Mouse (Mus musculus): ENCODE results near the gene Akap6.
A peak's percentile ranks its signal among the peaks of the same experiment; 100 is the strongest.

Akap6 gene

DNA sequence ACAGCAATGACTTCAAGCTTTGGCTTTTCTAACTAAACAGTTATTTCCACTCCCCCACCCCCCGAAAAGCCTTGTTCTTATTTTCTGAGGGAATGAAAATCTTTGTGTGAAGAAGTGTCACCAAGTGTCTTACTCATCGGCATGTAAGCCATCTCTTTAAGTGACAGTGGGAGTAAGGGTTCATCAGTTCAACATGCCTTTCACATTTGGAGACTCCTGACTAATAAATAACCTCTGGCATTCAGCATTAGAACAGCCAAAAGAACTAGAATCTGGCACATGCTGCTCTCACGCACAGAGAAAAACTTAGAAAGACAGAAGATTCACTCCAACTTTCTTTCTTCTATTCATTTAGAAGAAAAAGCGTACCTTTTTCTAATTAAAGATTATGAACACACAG lies 226.3 kb downstream of the Akap6 start:
- DNase-seq, result no peak

DNA sequence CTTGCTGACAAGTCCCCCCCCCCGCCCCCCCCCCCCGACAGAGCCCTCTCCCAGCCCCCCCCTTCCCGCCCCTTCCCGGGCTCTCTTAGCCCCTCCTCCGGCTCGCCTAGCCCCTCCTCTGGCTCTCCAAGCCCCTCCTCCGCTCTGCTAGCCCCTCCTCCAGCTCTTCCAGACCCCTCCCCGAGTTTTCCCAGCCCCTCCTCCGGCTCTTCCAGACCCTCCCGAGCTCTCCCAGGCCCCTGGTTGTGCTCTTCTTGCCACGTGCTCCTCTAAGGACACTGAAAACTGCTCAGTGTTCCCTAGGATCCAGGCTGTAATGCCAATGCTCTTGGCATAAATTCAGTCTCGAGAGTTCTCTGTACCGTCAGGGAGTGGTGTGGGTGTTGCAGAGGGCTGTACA lies 234.6 kb downstream of the Akap6 start:
- DNase-seq, result no peak

DNA sequence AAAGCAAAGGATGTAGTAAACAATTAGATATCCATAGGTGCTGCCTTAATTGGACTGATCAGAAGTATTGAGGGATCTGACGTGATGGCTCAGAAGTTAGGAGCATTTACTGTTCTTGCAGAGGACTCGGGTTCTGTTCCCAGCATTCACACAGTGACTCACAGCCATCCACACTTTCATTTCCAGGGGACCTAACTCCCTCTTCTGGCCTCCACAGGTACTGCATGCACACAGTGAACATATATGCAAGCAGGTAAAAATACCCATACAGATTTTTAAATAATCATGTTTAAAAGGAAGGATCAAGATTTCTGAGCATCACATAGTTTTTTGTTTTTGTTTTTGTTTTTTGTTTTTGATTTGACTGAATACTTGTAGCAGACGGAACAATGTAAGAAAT lies 235.8 kb downstream of the Akap6 start:
- DNase-seq, result no peak

DNA sequence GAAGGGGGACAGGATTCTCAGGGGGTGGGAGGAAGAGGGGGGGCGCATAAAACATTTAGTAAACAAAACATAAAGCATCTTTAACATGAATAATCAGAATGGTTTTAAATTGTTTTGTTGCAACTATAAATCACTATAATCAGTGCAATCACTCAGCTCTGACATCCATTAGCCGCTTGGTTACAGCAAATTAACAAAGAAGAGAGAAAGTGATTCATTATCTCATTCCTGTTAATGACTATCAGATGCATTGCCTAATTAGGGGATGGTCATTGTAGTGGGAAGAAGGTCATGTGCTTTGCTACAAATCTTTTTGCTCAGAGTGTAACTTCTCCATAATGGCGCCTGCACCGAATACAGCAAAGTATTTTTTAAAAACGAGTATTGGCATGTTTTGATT lies 239.6 kb downstream of the Akap6 start:
- DNase-seq, result no peak

DNA sequence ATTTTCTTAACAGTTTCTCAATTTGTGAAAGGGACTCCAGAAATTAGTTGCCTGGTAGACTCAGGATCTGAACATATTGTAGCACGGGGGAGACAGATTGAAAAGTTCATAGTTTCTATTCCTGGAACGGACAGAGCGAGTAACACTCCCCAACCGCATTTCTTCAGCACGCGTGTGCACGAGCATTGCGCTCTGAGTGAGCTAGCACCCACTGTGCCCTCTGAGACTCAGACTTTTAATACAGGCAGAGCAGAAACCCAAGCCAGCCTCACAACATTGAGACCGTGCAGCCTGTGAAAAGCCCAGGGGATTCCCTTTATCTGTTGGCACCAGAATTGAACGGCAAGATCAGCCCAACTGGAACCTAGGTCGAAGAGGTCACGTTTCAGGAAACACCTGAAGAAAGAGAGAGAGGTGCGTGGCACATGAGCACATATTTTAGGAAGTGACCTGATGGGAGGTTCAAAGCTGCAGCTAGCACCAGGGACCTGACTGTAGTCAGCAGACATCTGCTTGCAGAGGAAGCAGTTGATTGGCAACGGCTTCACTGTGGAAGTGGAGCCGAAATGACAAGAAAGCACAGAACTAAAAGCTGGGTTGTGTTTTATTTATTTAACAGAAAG lies 240.3 kb downstream of the Akap6 start:
- DNase-seq, result no peak

DNA sequence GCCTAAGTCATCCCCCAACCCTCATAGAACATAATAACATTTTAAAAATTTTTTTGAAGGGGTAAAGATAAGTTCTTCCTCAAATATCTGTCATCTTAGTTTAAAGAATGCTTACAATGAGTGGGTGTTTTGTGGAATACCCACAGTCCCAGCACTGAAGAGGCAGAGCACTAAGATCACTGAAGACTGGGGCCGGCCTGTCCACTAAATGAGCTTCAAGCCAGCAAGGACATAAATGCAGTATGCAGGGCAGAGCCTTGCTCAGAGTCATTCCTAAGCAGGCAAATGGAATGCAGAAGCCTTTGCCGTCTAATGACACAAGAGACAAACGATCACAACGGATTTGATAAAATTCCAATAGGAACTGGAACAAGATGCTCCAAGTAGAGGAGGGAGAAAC lies 242.8 kb downstream of the Akap6 start:
- DNase-seq, result no peak

DNA sequence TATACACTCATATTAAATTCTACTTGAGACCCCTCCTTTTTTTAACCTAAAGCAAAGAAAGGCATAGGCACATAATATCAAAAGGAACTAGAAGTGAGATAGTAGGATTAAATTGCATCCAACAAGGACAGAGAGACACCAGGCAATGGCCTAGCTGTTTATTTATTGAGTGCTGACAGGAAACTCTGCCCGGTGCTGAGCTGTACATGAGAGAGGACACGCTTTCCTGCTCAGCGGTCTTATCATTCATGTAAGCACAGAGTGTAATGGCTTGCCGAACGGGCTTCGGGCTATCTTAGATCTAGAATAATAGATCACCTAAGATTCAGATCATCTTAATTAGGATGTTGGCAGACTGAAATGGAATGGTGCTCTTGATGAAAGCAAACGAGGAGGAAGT lies 245.1 kb downstream of the Akap6 start:
- no peak for DNase-seq

DNA sequence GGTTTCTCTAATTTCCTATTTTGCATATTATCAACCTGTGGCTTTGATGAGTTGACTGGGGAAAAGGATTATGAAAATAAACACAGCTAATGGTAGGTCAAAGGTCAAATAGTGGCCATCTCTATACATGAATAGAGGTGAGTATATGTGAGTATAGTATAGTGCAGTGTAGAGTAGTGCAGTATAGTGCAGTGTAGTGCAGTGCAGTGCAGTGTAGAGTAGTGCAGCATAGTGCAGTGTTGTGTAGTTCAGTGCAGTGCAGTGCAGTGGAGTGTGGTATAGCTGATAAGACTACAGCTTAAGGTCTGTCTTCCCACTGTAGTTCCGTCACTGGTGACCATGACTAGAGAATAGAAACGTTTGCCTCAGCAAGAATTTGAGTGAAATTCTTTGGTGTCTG lies 245.8 kb downstream of the Akap6 start:
- DNase-seq, result no peak

DNA sequence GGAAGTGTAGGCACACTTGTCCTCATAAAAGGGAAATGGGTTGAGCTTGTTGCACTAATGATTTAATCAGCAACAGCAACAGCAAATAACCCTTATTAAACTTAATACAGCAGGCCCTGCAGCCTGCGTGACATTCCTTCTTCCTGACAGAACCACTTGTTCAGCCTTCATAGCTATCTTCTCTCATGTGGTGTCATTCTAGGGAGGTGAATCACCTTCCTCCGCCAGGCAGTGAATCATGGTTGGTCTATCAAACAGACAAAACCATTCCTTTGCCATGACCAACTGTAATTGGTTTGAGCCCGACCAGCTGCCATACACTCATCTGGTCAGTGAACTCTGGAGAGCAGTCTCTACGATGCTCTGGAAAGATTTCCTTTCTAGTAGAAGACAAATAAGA lies 251.5 kb downstream of the Akap6 start:
- no peak for DNase-seq

DNA sequence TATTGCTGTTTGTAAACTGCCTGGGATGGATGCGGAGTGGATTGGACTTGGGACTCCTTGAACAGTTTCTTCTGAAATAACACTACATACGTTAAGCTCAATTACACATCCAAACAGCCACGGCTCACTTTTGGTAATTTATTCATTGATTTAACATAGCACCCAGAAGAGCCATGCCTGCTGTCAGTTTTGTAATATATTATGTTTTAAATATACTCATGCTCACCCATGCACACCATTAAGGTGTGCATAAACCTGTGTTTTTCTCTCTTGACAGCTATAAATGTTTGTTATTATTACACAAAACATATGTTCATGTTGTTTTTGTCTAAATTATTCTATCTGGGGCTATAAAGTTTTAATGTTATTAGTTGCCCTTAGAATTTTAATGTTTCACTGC lies 258.4 kb downstream of the Akap6 start:
- DNase-seq, result no peak

DNA sequence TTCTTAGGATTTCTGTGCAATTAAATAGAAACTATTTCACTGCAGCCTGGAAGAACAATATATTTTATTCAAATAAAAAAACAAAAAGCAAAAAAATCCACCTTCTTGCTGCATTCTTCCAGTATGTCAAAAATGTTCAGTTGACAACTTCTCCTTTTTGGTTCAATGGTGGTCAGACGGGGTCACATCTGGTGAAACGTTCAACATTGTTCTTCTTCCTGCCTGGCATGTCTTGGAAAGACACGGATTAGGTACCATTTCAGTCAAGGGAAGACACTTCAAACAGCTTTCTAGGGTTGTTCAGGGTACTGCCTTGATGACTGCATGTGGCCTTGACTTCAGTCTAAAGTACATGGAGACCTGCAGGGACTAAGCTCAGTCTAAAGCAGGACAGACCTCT lies 258.8 kb downstream of the Akap6 start:
- DNase-seq, result no peak

DNA sequence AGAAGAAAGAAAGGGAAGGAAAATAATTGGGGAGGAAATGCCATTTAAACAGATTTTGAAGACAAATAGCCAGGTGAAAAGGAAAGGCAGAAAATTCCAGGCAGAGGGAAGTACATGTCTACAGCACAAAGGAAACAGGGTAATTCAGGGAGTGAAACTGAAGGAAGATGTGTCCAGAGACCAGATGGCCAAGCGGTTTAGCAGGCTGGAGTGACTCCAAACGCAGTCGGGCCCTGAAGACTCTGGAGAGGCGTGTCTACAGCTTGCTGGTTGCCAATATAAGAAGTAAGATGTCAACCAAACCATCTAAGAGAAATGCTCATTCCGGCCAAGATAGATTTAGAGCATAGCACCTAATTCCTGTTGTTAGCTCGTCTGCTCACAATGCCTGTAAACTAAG lies 292.6 kb downstream of the Akap6 start:
- DNase-seq, result peak; percentile 73

DNA sequence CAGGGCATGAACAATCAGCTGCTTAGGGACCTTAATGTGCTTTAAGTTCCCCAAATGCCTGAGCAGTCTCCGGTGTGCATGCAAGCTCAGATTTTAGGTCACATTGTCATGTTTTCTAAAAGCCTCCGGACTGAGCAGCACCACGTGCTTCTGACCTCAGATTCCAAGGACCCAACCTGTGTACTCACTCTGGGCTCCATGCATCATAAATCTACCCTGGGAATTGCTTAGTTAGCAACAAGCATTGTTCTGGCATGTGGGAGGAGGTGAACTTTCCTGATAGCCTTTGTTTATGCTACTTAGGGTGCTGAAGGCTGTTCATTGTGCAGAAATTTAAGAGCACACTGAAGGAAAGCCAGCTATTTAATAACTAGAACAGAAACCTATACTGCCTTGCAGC lies 313.2 kb downstream of the Akap6 start:
- DNase-seq, result no peak

DNA sequence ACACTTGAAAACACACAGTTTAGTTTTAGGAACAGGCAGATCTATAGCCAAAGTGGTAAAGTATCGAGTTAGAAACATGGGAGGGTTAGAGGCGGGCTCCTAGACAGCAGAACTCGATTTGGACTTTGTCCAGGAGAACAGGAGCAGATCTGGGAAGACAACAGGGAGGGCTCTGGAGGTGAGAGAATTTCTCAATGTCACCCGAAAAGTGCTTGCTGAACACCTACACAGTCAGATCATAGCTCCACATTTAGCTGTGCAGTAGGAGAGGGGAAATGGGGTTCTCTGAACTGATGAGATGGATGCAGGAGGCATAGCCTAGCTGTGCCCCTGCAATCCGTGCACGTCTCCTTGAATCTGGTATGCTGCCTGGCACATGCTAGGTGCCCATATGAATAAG lies 315.4 kb downstream of the Akap6 start:
- no peak for DNase-seq

DNA sequence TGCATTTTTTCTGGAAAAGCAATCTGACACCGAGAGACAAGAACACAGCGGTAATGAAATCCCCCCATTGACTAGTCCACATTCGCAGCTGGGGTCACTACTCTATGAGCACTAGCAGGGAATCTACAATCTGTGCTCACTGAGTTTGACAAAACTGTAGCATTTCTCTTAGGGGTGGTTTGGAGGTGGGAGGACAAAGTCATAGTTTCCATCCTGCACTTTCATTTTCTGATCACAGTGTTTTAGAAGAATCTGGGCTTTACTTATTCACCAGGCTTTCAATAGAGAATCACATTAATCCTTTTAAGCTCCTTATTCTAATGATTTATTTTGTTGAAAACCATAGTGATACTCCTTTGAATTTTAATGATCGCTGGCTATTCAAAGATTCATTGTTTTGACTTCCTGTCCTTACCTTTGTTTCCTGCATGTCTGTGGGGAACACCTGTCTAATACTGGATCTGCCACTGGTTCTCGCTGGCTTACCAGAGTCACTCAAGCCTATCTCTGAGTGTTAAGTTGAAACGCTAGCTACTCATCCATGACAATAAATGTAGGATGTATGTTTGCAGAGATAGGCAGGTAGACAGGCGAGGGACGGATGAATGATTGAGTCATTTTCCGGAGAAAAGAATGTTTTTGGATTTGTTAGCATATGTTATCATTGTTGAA lies 325.5 kb downstream of the Akap6 start:
- DNase-seq, result no peak

DNA sequence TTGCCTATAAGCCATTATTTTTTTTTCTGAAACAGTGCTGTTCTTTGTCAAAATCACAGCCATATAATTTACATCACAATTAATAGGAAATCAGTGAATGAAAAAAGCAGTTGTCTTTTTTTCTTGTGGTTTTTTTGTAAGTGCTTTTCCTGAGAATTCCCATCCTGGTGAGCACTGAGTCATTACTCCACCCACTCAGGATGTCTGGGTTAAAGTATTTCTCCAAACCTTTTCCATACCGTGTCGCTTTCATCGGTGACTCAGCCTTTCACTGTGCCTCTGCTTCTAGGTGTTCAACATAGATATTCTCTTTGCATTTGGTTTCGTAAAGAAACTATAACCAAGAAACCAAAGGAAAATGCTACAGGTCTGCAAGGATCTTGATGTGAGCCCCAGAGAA lies 328.1 kb downstream of the Akap6 start:
- DNase-seq, result no peak

DNA sequence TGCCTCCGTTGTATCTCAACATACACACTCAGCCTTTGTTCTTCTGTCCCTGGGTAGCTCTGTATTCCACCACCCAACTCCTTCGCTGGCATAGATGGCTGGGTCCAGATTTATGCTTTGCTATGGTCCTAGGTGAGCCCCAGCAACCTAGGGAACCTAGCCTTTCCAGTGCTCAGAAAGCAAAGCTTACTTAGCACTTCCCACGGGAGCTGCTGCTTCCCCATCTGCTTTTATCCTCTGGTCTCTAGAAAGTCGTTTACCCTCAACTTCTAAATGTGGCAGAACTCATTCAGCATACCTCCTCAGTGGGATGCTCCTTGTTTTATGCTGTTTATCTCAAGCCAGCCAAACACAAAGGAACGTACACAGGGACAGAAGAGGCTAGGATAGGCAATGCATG lies 329.7 kb downstream of the Akap6 start:
- DNase-seq, result no peak

DNA sequence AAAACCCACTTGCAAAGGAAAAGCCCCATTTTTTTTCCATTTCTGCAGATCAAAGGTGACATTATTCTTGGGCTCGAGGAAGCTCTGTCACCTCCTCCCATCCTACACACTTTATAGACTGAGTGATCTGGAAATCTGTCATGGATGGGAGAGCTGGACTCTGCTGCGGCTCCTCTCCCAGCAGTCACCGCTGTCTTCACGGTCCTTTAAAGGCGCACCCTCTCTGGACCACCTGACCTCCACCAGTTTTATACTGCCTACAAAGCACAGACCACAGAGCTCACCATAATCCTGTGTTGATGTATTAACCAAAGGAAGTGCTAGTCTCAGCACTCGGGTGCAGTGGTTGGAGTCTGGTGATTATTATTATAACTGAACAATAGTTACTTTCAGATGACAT lies 330.7 kb downstream of the Akap6 start:
- DNase-seq, result no peak

DNA sequence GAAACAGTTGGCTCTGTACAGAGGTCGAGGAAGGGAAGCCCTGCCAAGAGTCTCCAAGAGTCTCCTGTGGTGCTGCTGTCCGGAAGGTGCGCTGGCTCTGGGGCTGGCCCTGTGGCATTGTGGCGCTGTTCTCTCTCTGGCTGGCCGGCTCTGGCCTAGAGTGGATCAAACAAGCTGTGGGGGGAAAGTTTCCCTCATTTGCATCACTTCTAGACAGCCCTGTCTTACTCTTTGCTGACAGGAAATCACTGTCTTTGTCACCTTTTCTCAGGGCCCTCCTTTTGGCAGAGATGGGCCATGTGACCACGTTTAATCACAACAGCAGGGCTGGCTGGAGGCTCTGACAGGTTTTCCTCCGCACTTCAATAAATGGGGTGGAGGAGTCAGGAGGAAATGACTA lies 333.6 kb downstream of the Akap6 start:
- peak; percentile 53 for DNase-seq

DNA sequence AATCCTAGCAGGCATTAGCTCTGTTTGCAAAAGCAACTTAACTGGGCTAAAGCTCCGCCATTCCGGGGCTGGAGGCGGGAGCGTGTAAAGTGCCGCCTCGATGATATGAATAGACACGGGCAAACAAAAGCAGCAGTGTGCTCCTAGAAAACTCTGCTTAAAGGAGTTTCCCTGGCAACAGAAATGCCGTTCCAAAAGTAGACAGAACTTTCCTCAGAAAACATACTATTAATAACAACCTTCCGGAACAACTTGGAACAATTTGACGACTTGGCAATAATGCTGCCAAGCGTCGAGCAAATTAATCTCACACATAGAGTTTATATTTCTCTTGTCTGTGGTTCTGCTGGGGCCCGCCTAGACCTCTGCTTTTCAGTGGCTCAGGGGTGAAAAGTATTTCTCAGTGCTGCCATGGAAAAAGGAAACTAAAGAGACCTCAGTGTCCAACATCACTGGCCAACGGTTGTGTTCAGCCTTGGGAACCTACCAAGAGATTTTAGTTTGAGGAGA lies 334.3 kb downstream of the Akap6 start:
- DNase-seq, result peak; percentile 24

DNA sequence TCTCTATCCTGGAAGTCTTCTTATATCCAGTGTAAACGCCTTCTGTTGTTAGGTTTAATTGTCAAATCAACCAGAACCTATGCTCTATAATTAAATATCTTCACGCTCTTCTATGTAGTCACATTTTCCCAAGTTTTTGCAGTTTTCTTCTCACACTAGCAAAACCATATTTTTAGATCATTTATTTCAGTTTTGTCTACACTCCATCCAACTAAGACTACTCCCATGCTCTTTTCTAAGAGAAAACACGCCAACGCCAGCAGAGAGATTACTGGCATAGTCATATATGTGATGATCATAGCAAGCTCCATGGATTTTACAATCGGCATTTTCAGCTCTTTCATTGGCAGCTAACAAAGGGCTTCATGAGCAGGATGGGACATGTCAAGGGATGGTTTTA lies 341.5 kb downstream of the Akap6 start:
- no peak for DNase-seq

DNA sequence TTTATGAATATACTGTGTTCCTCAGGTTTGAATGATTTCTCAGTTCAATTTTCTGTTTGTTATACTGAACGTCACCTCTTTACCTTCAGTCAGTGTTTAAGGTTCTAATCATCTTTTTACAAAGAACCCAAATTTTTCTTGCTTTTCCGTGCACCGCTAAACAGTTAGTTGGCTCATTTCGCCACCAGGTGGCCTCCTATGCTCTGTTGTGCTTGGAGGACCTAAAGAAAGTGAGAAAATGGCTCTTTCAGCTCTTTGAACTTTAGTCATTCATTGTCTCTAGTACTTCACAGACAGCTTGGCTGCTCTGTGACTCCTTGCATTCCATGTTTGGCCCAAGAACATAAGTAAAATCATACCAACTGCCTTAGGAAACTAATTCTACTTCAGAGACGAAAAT lies 343.6 kb downstream of the Akap6 start:
- no peak for DNase-seq

DNA sequence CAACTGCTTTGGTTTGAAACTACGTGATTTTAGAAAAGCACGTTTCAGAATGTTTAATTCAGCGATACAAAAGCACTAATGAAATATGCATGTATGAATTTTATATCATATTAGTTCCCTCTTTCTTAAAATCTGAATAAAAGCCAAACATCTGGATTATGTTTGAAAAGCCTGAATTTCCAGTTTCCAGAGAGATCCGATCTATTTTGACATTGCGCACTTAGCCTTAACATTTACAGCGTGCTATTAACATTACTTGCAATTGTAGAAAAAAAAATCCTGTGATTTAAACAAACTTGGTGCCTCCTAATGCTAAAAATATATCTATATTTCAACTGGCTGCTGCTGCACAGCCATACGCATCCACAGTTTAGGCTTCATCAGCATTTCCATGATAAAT lies 358.4 kb downstream of the Akap6 start:
- DNase-seq, result no peak

DNA sequence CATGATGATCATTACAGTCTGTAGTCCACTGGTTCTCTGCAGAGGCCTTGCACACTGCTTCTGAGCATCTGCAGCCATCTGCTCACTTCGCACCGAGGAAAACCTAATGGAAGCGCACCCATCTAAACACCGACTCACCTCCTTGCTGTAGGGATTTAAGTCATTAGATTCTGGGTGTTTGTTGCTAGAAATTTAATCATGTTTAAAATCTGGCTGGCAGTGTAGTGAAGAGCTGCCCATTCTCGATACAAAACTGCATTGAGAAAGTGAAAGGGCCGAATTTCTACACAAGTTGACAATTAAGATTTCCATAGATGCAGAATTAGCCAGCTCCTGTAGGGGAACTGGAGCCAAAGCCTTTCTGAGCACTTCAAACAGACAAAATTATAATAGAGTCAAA lies 361.7 kb downstream of the Akap6 start:
- no peak for DNase-seq

DNA sequence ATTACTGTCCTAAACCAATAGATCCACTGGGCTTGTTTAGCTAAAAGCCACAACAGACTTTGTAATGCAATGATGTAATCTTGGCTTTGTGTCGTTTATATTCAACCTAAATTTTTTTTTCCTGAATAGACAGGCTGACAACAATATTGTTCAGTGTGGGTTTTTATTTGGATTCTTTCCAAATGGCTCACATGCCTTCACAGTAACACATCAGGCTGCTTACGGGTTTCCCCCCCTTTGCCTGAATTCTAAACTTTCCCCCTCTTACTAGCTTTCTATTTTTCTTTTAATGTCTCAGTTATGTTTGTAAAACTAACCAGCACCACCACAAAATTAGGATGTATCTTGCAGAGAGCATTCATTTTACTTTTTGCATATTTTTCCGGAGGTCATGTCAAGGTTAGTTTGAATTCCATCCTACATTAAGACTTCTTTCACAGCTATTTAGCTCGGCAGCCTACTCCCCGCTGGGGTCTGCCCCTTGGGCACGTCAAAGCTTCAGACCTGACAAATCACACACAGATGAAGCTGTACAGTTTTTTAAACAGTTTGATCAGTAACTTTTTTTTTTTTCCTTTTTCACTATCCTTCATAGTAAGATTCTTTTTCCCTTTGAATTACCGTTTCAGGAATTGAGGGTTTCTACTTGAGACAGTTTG lies 362.4 kb downstream of the Akap6 start:
- no peak for DNase-seq
